Mouse (Mus musculus) MEL (cell line): ENCODE data around the gene Ddit4l. TPM values are rescaled to one million over a fixed set of nuclear protein-coding genes. Genes with fewer than 3 reads are reported as not detected.

Experiments
- DNase-seq: peaks from one replicate; pipeline ENCODE4 v3.0.0; 2011; ENCODE audit warnings: low read depth, low spot score
- H3K27ac ChIP-seq: 2 replicates; pipeline ENCODE4 v1.5.1; 2012; ENCODE audit warnings: low read depth, mild to moderate bottlenecking, control low read depth, low read length, moderate library complexity; ENCODE audit not compliant: control insufficient read depth
- H3K27me3 ChIP-seq, 2 experiments: fragments of 150-350 bp in 1 of 2; sonication (generic) in 1 of 2; 2 replicates each; pipeline ENCODE4 v1.6.1; 2012; ENCODE audit warnings: low read length in 2 of 2, mild to moderate bottlenecking in 2 of 2, improper control_type of control experiment in 1 of 2, moderate library complexity in 1 of 2; ENCODE audit not compliant: insufficient read depth in 2 of 2, control insufficient read depth in 1 of 2
- H3K36me3 ChIP-seq, 2 experiments: 2 replicates each; pipeline ENCODE4 v1.6.1; 2012 to 2014; ENCODE audit warnings: low read length in 2 of 2, improper control_type of control experiment in 1 of 2, inconsistent platforms in 1 of 2, mild to moderate bottlenecking in 1 of 2; ENCODE audit not compliant: insufficient read depth in 2 of 2, control insufficient read depth in 1 of 2
- H3K4me1 ChIP-seq, 2 experiments: fragments of 150-350 bp in 1 of 2; sonication (generic) in 1 of 2; 2 replicates each; pipeline ENCODE4 v1.6.1; 2012; ENCODE audit warnings: low read length in 2 of 2, improper control_type of control experiment in 1 of 2, mild to moderate bottlenecking in 1 of 2; ENCODE audit not compliant: insufficient read depth in 2 of 2, control insufficient read depth in 1 of 2
- H3K4me3 ChIP-seq, 2 experiments: fragments of 150-350 bp in 1 of 2; sonication (generic) in 1 of 2; 2 replicates each; pipeline ENCODE4 v1.5.1; 2012; ENCODE audit warnings: low read depth in 2 of 2, low read length in 2 of 2, mild to moderate bottlenecking in 2 of 2, moderate library complexity in 2 of 2, control low read depth in 1 of 2, improper control_type of control experiment in 1 of 2; ENCODE audit not compliant: control insufficient read depth in 1 of 2, insufficient read depth in 1 of 2
- H3K79me2 ChIP-seq: 2 replicates; pipeline ENCODE4 v1.6.1; 2012; ENCODE audit warnings: mild to moderate bottlenecking, low read length, moderate library complexity; ENCODE audit not compliant: control insufficient read depth, poor library complexity, insufficient read depth
- H3K9ac ChIP-seq: 2 replicates; pipeline ENCODE4 v1.6.1; 2012; ENCODE audit warnings: low read depth, mild to moderate bottlenecking, control low read depth, low read length, moderate library complexity; ENCODE audit not compliant: control insufficient read depth, poor library complexity, severe bottlenecking
- H3K9me3 ChIP-seq: fragments of 150-350 bp; sonication (generic); replicated peaks from 2 replicates; pipeline ENCODE4 v1.6.1; 2012; ENCODE audit warnings: mild to moderate bottlenecking, low read length, improper control_type of control experiment, moderate library complexity; ENCODE audit not compliant: insufficient read depth
- CHD1 ChIP-seq: IDR thresholded peaks from 2 replicates; pipeline ENCODE4 v1.6.1; 2012; ENCODE audit warnings: low read depth, mild to moderate bottlenecking, inconsistent platforms, low read length, improper control_type of control experiment
- ETS1 ChIP-seq: IDR thresholded peaks from 2 replicates; pipeline ENCODE4 v1.6.1; 2012; ENCODE audit warnings: low read depth, mild to moderate bottlenecking, inconsistent platforms, low read length, improper control_type of control experiment, moderate library complexity
- HCFC1 ChIP-seq: IDR thresholded peaks from 2 replicates; pipeline ENCODE4 v1.6.1; 2012; ENCODE audit warnings: low read depth, mild to moderate bottlenecking, inconsistent platforms, low read length, improper control_type of control experiment, moderate library complexity
- MAFK ChIP-seq: IDR thresholded peaks from 2 replicates; pipeline ENCODE4 v1.6.1; 2011; ENCODE audit warnings: low read depth, mild to moderate bottlenecking, low read length, improper control_type of control experiment, borderline replicate concordance
- MEF2A ChIP-seq: IDR thresholded peaks from 2 replicates; pipeline ENCODE4 v1.6.1; 2014; ENCODE audit warnings: low read depth, mild to moderate bottlenecking, inconsistent platforms, low read length, improper control_type of control experiment; ENCODE audit not compliant: poor library complexity, insufficient replicate concordance, severe bottlenecking; ENCODE audit errors: extremely low read depth
- MYC ChIP-seq: IDR thresholded peaks from 2 replicates; pipeline ENCODE4 v1.6.1; 2011; ENCODE audit warnings: low read depth, mild to moderate bottlenecking, low read length, improper control_type of control experiment, moderate library complexity
- POLR2A ChIP-seq, 2 experiments: IDR thresholded peaks; 2 replicates each; pipeline ENCODE4 v1.6.1; 2011 to 2012; ENCODE audit warnings: low read length in 2 of 2, mild to moderate bottlenecking in 2 of 2, control low read depth in 1 of 2, improper control_type of control experiment in 1 of 2, low read depth in 1 of 2, moderate library complexity in 1 of 2; ENCODE audit not compliant: control insufficient read depth in 1 of 2, insufficient read depth in 1 of 2, poor library complexity in 1 of 2
- POLR2AphosphoS5 ChIP-seq: IDR thresholded peaks from 2 replicates; pipeline ENCODE4 v1.6.1; 2012; ENCODE audit warnings: low read depth, borderline replicate concordance, mild to moderate bottlenecking, inconsistent platforms, low read length, moderate library complexity, mixed read lengths
- RCOR1 ChIP-seq: IDR thresholded peaks from 2 replicates; pipeline ENCODE4 v1.6.1; 2012; ENCODE audit warnings: low read depth, mild to moderate bottlenecking, inconsistent platforms, low read length, improper control_type of control experiment
- SMC3 ChIP-seq: IDR thresholded peaks from 2 replicates; pipeline ENCODE4 v1.6.1; 2011; ENCODE audit warnings: low read depth, low read length, improper control_type of control experiment
- TAL1 ChIP-seq: IDR thresholded peaks from 2 replicates; pipeline ENCODE4 v1.6.1; 2012; ENCODE audit warnings: mild to moderate bottlenecking, inconsistent platforms, low read length, moderate library complexity, mixed read lengths
- USF2 ChIP-seq, 2 experiments: IDR thresholded peaks; 2 replicates each; pipeline ENCODE4 v1.6.1; 2011 to 2012; ENCODE audit warnings: improper control_type of control experiment in 2 of 2, low read length in 2 of 2, borderline replicate concordance in 1 of 2, inconsistent platforms in 1 of 2, low read depth in 1 of 2, mild to moderate bottlenecking in 1 of 2; ENCODE audit not compliant: insufficient read depth in 1 of 2
- ZKSCAN1 ChIP-seq: IDR thresholded peaks from 2 replicates; pipeline ENCODE4 v1.6.1; 2012; ENCODE audit warnings: low read depth, mild to moderate bottlenecking, inconsistent platforms, low read length, improper control_type of control experiment, moderate library complexity
- ZMIZ1 ChIP-seq: IDR thresholded peaks from 2 replicates; pipeline ENCODE4 v1.6.1; 2012; ENCODE audit warnings: low read depth, mild to moderate bottlenecking, inconsistent platforms, low read length, improper control_type of control experiment, moderate library complexity
- ZNF384 ChIP-seq: IDR thresholded peaks from 2 replicates; pipeline ENCODE4 v1.6.1; 2012; ENCODE audit warnings: low read depth, mild to moderate bottlenecking, inconsistent platforms, low read length, improper control_type of control experiment
- polyA plus RNA-seq, 2 experiments: library from polyadenylated mRNA; stranded (reverse) in 1 of 2; unstranded in 1 of 2; fragments of >175 nt in 1 of 2; fragments of >200 nt in 1 of 2; gene quantifications; 2 replicates each; pipeline versions ENCODE4 v1.2.1 to v1.2.4; 2012; ENCODE audit warnings: low replicate concordance in 2 of 2, low read depth in 1 of 2; ENCODE audit not compliant: insufficient read length in 2 of 2, insufficient read depth in 1 of 2, missing spikeins in 1 of 2
- total RNA-seq: library from RNA; depleted of rRNA; stranded (reverse); fragments of 300-350 nt; gene quantifications from 2 replicates; pipeline ENCODE4 v1.2.3, GENCODE M21; 2012

Gene Ddit4l
- total and polyA plus RNA-seq, 3 experiments: not detected

DNA sequence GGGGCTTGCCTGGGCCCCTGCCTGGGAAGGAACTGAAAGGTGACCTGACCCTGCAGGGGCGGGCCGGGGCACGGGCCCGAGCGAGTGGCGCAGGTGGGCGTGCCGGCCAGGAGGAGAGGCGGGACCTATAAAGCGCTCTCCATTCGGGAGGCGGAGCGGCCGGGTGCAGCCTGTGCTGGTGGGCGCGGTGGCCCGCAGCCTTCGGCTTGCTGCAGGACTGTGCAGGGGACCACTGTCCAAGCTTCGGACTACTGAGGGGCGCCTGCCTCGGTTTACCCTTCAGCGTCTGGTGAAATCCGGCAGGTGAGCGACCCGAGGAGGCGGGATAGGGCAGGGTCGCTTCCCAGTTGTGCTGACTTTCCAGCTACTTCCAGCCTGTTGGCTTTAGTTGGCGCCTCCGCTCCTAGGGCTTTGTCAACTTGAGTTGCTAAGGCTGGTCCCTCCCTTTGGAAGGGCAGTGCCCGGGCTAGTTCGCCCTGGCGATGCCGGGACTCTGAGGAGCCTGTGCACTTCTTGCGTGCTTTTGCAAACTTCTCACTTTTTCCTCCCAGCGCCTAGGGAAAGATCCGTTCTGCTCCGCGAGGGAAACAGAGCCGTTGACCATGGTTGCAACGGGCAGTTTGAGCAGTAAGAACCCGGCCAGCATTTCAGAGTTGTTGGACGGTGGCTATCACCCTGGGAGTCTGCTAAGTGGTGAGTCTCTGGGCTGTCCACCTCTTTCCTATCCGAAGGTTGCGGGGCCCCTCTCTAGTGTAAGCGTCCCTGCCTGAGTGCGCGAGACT is 2.4 kb downstream of the Ddit4l start:
- no peaks in the 10 kb centered on the region for H3K36me3 ChIP-seq
- no peaks in the 10 kb centered on the region for H3K79me2 ChIP-seq
- H3K4me3 ChIP-seq: no peak overlapping the region
- H3K9me3 ChIP-seq: no peaks in the 10 kb centered on the region
- TF ChIP-seq USF2 (IDR thresholded peaks at IDR 0.05; ENCODE audit: borderline replicate concordance in 1 of 2, insufficient read depth in 1 of 2, low read depth in 1 of 2, low read length in 2 of 2): no peak
- TF ChIP-seq MEF2A: no peak
- no peak for TF ChIP-seq RCOR1
- TF ChIP-seq HCFC1: no peak
- TF ChIP-seq ETS1: no peak
- TF ChIP-seq CHD1: no peak
- TF ChIP-seq TAL1: no peak
- no peak for TF ChIP-seq SMC3
- TF ChIP-seq MAFK: no peak
- TF ChIP-seq POLR2AphosphoS5: no peak
- TF ChIP-seq, all 39 proteins: peak for 0
- no peaks in the 10 kb centered on the region; a peak in 1 of 4 replicates for H3K27me3 ChIP-seq
- H3K27ac ChIP-seq: no peak overlapping the region
- H3K4me1 ChIP-seq: no peaks in the 10 kb centered on the region
- no peak overlapping the region for H3K9ac ChIP-seq
- DNase-seq: no peak

GRCm38 (mm10) chr3:137625054-137625453 is 3.6 kb downstream of the Ddit4l start:
- Histone ChIP-seq H3K36me3 (no peaks in the 10 kb centered on the region), H3K27ac (no peak overlapping the region), H3K4me3 (no peak overlapping the region), H3K79me2 (no peaks in the 10 kb centered on the region), H3K27me3 (no peaks in the 10 kb centered on the region; a peak in 1 of 4 replicates), H3K4me1 (no peaks in the 10 kb centered on the region), H3K9ac (no peak overlapping the region), H3K9me3 (no peaks in the 10 kb centered on the region)
- no peak for TF ChIP-seq MYC
- no peak for TF ChIP-seq POLR2A (IDR thresholded peaks at IDR 0.05; ENCODE audit: control insufficient read depth in 1 of 2, insufficient read depth in 1 of 2, low read depth in 1 of 2, low read length in 2 of 2, poor library complexity in 1 of 2)
- no peak for TF ChIP-seq ZNF384
- no peak for TF ChIP-seq MEF2A
- TF ChIP-seq ZKSCAN1: no peak
- TF ChIP-seq CHD1: no peak
- no peak for TF ChIP-seq ZMIZ1
- DNase-seq: no peak
